Mouse (Mus musculus) liver, embryonic 15.5 days (tissue): ENCODE data around the gene Cnnm2. TPM values are rescaled to one million over a fixed set of nuclear protein-coding genes. Genes with fewer than 3 reads are reported as not detected.
"Not testable (repeated sequence)": the region's sequence is repeated elsewhere in the genome, so short reads cannot be mapped to it uniquely, and the experiment has no call there.

ENCODE experiments used
- ATAC-seq: fragments of 200-750 bp; cut with Nextera tagmentation; 2 replicates; pipeline ENCODE4 v1.8.0; 2017; ENCODE audit warnings: moderate number of reproducible peaks, mild to moderate bottlenecking, moderate library complexity; ENCODE audit not compliant: insufficient read depth
- H3K27ac ChIP-seq: fragments of 300-500 bp; sonication (generic); replicated peaks from 2 replicates; pipeline ENCODE4 v1.5.1; 2015; ENCODE audit warnings: mild to moderate bottlenecking, inconsistent platforms
- H3K27me3 ChIP-seq: fragments of 300-500 bp; sonication (generic); 2 replicates; pipeline ENCODE4 v1.6.1; 2015; ENCODE audit warnings: mild to moderate bottlenecking, inconsistent platforms
- H3K36me3 ChIP-seq: fragments of 300-500 bp; sonication (generic); replicated peaks from 2 replicates; pipeline ENCODE4 v1.6.1; 2015; ENCODE audit warnings: moderate library complexity, mild to moderate bottlenecking, inconsistent platforms
- H3K4me1 ChIP-seq: fragments of 300-500 bp; sonication (generic); replicated peaks from 2 replicates; pipeline ENCODE4 v1.6.1; 2015; ENCODE audit warnings: inconsistent platforms
- H3K4me2 ChIP-seq: fragments of 300-500 bp; sonication (generic); 2 replicates; pipeline ENCODE4 v1.6.1; 2015; ENCODE audit warnings: moderate library complexity, mild to moderate bottlenecking, inconsistent platforms
- H3K4me3 ChIP-seq: fragments of 300-500 bp; sonication (generic); replicated peaks from 2 replicates; pipeline ENCODE4 v1.5.1; 2015; ENCODE audit warnings: mild to moderate bottlenecking, inconsistent platforms
- H3K9ac ChIP-seq: fragments of 300-500 bp; sonication (generic); 2 replicates; pipeline ENCODE4 v1.6.1; 2015; ENCODE audit warnings: moderate library complexity, mild to moderate bottlenecking, inconsistent platforms
- H3K9me3 ChIP-seq: fragments of 300-500 bp; sonication (generic); replicated peaks from 2 replicates; pipeline ENCODE4 v1.6.1; 2016; ENCODE audit warnings: inconsistent platforms
- WGBS: fragments of 180-500 bp; shearing (Covaris S2); methylation state at CpG from one replicate; pipeline ENCODE4 v1.1.7; 2015; ENCODE audit warnings: mixed read lengths; ENCODE audit not compliant: insufficient replicate concordance; 5-methylcytosine and 5-hydroxymethylcytosine counted together
- polyA plus RNA-seq: library from polyadenylated mRNA; unstranded; fragments of >200 nt; fragmentation: Nextera tagmentation; extraction: Ambion mirVana; gene quantifications from 2 replicates; pipeline ENCODE4 v1.2.1, GENCODE M21; 2015

Gene Cnnm2
- polyA plus RNA-seq = 1.7 and 2.0 TPM in 2 replicates

DNA sequence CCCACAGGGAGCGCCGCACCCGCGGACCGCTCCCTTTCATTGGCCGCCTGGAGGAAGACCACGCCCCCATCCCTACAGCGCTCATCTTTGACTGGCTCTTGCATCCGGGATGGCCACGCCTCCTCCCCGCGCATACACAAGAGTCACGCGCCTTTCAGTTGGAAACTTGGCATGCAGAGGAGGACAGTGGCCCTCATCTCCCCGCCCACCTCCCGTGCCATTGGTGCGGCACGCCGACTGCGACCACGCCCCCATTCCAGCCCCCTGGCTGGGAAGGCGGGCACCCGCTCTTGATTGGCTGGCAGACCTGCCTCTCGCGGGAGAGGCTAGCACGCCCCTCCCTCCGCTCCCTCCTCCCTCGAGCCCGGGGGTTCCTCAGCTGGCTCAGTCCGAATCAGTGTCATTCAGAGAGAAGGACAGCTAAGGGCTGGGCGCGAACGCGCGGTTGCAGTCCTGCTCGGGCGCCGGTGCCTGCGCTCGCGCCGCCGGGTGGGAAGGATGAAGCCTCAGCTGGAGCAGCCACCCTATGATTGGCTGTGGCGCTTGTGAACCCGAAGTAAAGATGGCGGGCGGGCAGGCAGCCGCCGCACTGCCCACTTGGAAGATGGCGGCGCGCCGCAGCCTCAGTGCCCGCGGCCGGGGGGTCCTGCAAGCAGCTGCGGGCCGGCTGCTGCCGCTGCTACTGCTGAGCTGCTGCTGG lies at the start of gene Cnnm2:
TSS of gene Cnnm2 (plus strand) at position 350 of the 700 bp plus-strand sequence.
- H3K27ac ChIP-seq = peak within 1 kb of the TSS; percentile 88
- H3K4me3 ChIP-seq = peak within 1 kb of the TSS; percentile 93
- ATAC-seq = peak; percentile 95
- H3K9ac ChIP-seq = peak within 1 kb of the TSS; percentile 78
- H3K27me3 ChIP-seq = peaks cover 52% of the 10 kb centered on the region
- H3K4me1 ChIP-seq = peaks cover 47% of the 10 kb centered on the region
- under 1% methylated on average over 59 of the region's 59 CpGs for WGBS
- peak within 1 kb of the TSS; percentile 99 for H3K4me2 ChIP-seq
- H3K36me3 ChIP-seq = no peaks in the 10 kb centered on the region
- H3K9me3 ChIP-seq = no peaks in the 10 kb centered on the region

GRCm38 (mm10) chr19:46714234-46714633 lies 47.2 kb upstream of the Cnnm2 start:
- Histone ChIP-seq H3K4me1 (peaks cover 5% of the 10 kb centered on the region; the same call in 1 of the 2 replicates), H3K4me2 (no peak overlapping the region), H3K27me3 (no peaks in the 10 kb centered on the region), H3K4me3 (no peak overlapping the region), H3K9ac (no peak overlapping the region), H3K27ac (no peak overlapping the region), H3K36me3 (peaks cover 5% of the 10 kb centered on the region), H3K9me3 (no peaks in the 10 kb centered on the region)
- WGBS = 58% methylated on average over 8 of the region's 8 CpGs
- no peak for ATAC-seq

DNA sequence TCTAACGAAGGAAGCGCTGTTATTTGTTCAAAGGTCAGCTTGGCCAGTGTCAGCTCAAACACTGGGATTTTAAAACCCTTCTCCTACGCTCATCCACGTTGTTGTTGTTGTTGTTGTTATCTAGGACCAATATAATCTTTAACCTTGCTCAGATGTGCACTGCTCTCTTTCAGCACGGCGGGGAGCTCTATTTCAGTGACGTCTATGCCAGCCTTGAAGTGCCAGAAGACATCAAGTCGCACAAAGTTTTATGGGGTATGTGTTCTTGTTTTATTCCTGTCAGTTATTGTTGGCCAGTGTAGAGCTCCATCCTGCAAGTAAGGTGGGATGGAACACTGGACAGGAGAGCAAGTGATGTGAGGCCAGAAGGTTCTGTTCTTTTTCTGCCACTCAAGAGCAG lies 46.4 kb upstream of the Cnnm2 start:
- 69% methylated on average over 8 of the region's 8 CpGs for WGBS
- H3K9me3 ChIP-seq = no peaks in the 10 kb centered on the region
- H3K4me3 ChIP-seq = no peak overlapping the region
- no peak for ATAC-seq
- H3K4me2 ChIP-seq = no peak overlapping the region
- H3K27me3 ChIP-seq = no peaks in the 10 kb centered on the region
- H3K27ac ChIP-seq = no peak overlapping the region
- H3K36me3 ChIP-seq = peaks cover 5% of the 10 kb centered on the region
- H3K4me1 ChIP-seq = peaks cover 5% of the 10 kb centered on the region; the same call in 1 of the 2 replicates
- no peak overlapping the region for H3K9ac ChIP-seq

DNA sequence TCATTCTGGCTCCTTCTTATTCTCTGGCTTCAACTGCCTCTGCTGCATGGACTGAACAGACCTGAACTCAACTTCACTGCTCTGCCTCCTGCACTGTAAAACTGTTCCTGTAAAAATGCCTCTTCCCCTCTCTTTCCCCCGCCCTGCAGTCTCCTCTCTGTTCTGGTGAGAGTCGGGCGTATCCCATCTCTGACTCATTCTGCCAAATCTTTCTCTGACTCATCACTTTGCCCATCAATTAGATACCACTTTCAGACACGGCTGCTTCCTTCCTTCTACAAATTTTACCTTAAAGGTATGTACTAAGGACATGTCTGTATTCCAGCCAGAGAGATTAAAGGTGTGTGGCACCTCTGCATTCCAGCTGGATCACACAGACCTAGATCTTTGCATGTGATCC lies 43.2 kb upstream of the Cnnm2 start:
- Histone ChIP-seq H3K27me3 (no peaks in the 10 kb centered on the region), H3K4me2 (no peak overlapping the region), H3K36me3 (peaks cover 5% of the 10 kb centered on the region), H3K4me1 (peaks cover 5% of the 10 kb centered on the region; the same call in 1 of the 2 replicates), H3K9me3 (no peaks in the 10 kb centered on the region), H3K27ac (no peak overlapping the region), H3K4me3 (no peak overlapping the region), H3K9ac (no peak overlapping the region)
- WGBS = 57% methylated on average over 4 of the region's 4 CpGs
- no peak for ATAC-seq

DNA sequence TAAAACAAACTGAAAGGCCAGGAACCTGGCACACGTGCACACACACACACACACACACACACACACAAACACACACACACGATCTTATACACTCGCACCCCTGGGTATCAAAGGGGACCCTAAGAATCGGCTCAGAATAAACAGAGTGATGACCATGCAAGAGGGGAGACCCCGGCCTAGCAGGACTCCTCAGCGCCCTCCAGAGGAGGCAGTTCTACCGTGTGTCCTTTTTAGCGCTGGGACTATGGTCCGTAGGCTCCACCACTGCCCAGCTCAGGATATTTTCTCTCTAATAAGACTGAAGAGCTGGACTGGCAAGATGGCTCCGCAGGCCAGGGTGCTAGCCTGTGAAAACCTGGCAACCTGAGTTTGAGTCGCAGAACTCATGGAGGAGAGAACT lies 37.0 kb upstream of the Cnnm2 start:
- Histone ChIP-seq H3K27ac (no peak overlapping the region), H3K4me3 (no peak overlapping the region), H3K36me3 (peaks cover 7% of the 10 kb centered on the region), H3K9ac (no peak overlapping the region), H3K4me2 (no peak overlapping the region), H3K9me3 (no peaks in the 10 kb centered on the region), H3K4me1 (peaks cover 19% of the 10 kb centered on the region), H3K27me3 (no peaks in the 10 kb centered on the region)
- no peak for ATAC-seq
- 75% methylated on average over 11 of the region's 11 CpGs for WGBS

GRCm38 (mm10) chr19:46726142-46726541 lies 35.3 kb upstream of the Cnnm2 start:
- ATAC-seq = no peak
- H3K27me3 ChIP-seq = no peaks in the 10 kb centered on the region
- H3K4me1 ChIP-seq = peaks cover 19% of the 10 kb centered on the region
- no peak overlapping the region for H3K4me2 ChIP-seq
- no peaks in the 10 kb centered on the region for H3K9me3 ChIP-seq
- no peak overlapping the region for H3K27ac ChIP-seq
- no peak overlapping the region for H3K9ac ChIP-seq
- WGBS = 91% methylated on average over 8 of the region's 8 CpGs
- H3K4me3 ChIP-seq = no peak overlapping the region
- peaks cover 7% of the 10 kb centered on the region for H3K36me3 ChIP-seq

DNA sequence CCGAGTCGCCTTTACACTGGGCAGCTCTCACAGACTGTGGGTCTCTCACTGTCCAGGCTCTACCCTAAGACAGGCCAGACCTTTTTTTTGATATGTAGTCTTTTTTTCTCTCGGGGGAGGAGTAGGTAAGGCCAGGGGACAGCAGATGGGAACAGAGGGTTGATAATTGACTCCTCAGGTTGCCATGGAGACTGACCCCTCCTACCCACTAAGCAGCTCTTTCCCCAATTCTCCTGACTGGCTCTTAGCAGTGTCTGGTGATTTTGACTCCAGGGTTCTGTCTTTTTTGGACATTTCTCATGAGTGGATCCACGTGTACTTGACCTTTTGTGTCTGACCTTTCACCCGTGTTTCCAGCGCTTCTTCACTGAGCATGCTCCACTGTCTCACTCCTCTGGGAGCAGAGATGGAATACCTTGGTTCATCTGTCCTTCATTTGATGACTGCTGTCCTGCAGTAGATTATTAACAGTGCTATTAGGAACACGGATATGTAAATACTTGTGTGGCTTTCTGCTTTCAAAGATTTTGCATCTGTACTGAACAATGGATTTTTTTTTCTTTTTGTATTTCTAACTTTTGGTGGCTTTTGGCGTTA lies 34.2 kb upstream of the Cnnm2 start:
- H3K4me3 ChIP-seq = no peak overlapping the region
- 52% methylated on average over 8 of the region's 8 CpGs for WGBS
- peaks cover 19% of the 10 kb centered on the region for H3K4me1 ChIP-seq
- no peak overlapping the region for H3K9ac ChIP-seq
- peak overlapping the region; percentile 49; the same call in 1 of the 2 replicates for H3K4me2 ChIP-seq
- no peaks in the 10 kb centered on the region for H3K9me3 ChIP-seq
- peak; percentile 67 for ATAC-seq
- H3K36me3 ChIP-seq = peaks cover 7% of the 10 kb centered on the region; the same call in 1 of the 2 replicates
- peak overlapping the region; percentile 29; the same call in 1 of the 2 replicates for H3K27ac ChIP-seq
- no peaks in the 10 kb centered on the region for H3K27me3 ChIP-seq

GRCm38 (mm10) chr19:46727945-46728540 lies 33.4 kb upstream of the Cnnm2 start:
- peak; percentile 73 for ATAC-seq
- Histone ChIP-seq H3K27ac (0 out of 2 replicates have a peak overlapping the region, but pooled peaks have one; percentile 29), H3K4me1 (peaks cover 19% of the 10 kb centered on the region)

DNA sequence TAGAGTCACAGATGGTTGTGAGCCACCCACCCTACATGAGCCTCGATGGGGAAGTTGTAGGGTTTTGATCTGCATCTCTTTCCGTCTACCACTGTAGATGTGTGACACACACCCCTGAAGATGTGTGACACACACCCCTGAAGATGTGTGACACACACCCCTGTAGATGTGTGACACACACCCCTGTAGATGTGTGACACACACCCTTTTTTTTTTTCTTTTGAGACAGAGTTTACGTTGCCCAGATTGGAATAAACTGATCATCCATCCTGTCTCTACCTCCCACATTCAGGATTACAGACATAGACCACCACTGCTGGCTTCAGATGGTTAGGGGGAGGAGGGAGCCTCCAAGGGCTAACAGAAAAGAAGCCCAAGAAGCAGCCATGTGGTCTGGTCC lies 32.5 kb upstream of the Cnnm2 start:
- Histone ChIP-seq H3K27ac (no peak overlapping the region), H3K4me2 (no peak overlapping the region), H3K4me3 (no peak overlapping the region), H3K4me1 (peaks cover 19% of the 10 kb centered on the region), H3K9me3 (no peaks in the 10 kb centered on the region), H3K27me3 (no peaks in the 10 kb centered on the region), H3K36me3 (peaks cover 7% of the 10 kb centered on the region; the same call in 1 of the 2 replicates), H3K9ac (no peak overlapping the region)
- WGBS = 52% methylated on average over 3 of the region's 3 CpGs
- no peak for ATAC-seq

More at GRCm38 (mm10) chr19:46727945-46728540, 33.4 kb upstream of the Cnnm2 start:
- Histone ChIP-seq H3K4me3 (no peak overlapping the region), H3K9ac (no peak overlapping the region), H3K36me3 (peaks cover 7% of the 10 kb centered on the region; the same call in 1 of the 2 replicates), H3K9me3 (no peaks in the 10 kb centered on the region), H3K4me2 (peak overlapping the region; percentile 49), H3K27me3 (no peaks in the 10 kb centered on the region)
- WGBS = 11% methylated on average over 11 of the region's 11 CpGs

- Histone ChIP-seq H3K36me3 (0 out of 2 replicates have a peak, but pooled peaks cover under 1% of the 10 kb centered on the region), H3K4me3 (no peak overlapping the region), H3K4me2 (no peak overlapping the region), H3K9ac (no peak overlapping the region), H3K27ac (no peak overlapping the region), H3K27me3 (no peaks in the 10 kb centered on the region), H3K4me1 (peaks cover 19% of the 10 kb centered on the region), H3K9me3 (no peaks in the 10 kb centered on the region)
- no peak for ATAC-seq
- WGBS = 76% methylated on average over 10 of the region's 10 CpGs
These were observed 30.0 kb upstream of the Cnnm2 start for GRCm38 (mm10) chr19:46731351-46731750.

GRCm38 (mm10) chr19:46732673-46733072 lies 28.7 kb upstream of the Cnnm2 start:
- not testable (repeated sequence) for H3K4me2 ChIP-seq, H3K27ac ChIP-seq, H3K27me3 ChIP-seq, H3K9me3 ChIP-seq, ATAC-seq, H3K9ac ChIP-seq, H3K36me3 ChIP-seq, H3K4me3 ChIP-seq, H3K4me1 ChIP-seq
- WGBS = 77% methylated on average over 5 of the region's 5 CpGs
